Mouse (Mus musculus) liver, adult 2 months (tissue): ENCODE measurements around the gene Nfic.

Experiments used
- CTCF ChIP-seq: fragments of 200-500 bp; IDR thresholded peaks from 2 replicates; pipeline ENCODE4 v1.5.1; 2011; ENCODE audit warnings: low read depth, low read length, control low read depth
- POLR2A ChIP-seq: fragments of 200-500 bp; IDR thresholded peaks from 2 replicates; pipeline ENCODE4 v1.6.1; 2011; ENCODE audit warnings: low read length, control low read depth; ENCODE audit not compliant: insufficient read depth; ENCODE audit errors: extremely low read depth

DNA sequence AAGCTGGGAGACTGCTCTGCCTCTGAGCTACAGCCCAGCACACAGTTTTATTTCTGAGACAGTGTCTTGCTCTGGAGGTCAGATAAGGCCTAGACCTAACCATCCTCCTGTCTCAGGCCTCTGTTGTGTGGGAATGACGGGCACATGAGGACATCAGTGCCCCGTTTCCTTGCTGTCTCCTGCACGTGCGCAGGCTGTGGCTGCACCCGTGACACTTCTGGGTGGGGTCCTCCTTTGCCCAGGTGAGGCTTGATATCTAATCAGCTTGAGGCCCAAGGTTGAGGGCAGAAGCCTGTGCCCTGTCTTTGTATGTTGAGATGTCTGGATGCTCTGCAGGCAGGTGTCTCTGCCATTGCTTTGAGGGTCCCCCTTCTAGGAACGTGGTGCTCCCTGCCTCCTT, 63.2 kb downstream of the Nfic start:
- no peak for TF ChIP-seq POLR2A
- no peak for TF ChIP-seq CTCF
